Mouse (Mus musculus): ENCODE data around the gene Gm44790.
A peak's percentile ranks its signal among the peaks of the same experiment; 100 is the strongest.

Gene Gm44790

DNA sequence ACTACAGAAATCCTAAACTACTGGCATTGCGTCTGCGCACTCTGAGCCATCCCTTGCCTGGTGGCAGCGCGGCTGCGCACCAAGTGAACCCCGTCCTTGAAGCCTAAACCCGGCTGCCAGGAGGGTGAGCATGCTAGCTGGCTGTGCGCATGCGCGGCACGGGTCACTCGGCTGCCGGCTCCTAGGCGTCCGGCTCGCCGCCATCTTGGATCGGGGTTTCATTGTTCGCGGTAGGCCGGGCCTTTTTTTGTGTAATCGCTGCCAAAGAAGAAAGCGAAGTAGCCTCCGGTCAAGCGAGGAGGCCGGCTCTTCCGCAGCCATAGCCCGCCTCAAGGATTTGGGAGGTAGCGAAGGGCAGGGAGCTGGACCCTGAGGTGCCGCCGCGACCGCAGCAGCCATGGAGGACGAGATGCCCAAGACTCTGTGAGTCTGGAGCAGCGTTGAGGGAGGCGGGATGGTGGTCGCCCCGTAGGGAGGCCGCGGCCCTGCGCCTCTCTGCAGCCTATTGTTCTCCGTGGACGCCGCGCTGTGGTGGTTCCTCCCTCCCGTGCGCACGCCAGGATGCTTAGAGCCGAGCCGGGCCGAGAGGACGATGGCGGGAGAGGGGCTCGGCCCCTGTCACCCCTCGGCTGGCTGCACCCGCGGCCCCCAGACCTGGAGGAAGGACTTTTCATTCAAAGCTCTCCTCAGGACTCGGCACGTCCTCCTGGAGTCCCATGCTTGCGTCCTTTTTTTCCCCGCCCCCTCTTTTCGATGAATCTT, 22.2 kb upstream of the Gm44790 start, which contains the start of gene Tia1:
TSS of gene Tia1 (plus strand) at position 120 of the 762 bp plus-strand sequence.
- peak; percentile 98 for DNase-seq (ENCODE audit: low read depth, low spot score)

DNA sequence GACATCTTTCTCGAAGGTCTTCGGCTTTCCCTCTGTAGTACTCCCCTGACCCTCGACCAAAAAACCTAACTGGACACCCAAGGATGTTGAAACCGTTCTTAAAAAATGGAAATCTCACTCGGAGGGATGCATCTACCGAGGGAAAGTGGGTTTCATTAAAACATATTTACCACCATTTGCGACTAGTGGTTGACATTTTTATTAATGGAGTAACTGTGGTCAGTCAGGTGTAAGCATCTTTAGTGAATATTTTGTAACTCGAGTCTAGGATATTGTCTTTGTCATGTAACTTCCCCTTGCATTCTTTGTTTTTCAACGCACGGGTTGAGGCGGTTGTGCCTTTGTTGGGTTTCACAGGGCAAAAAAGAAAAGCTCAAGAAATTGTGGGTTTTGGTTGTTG, 21.5 kb upstream of the Gm44790 start:
- peak; percentile 23 for DNase-seq (ENCODE audit: low read depth, low spot score)

DNA sequence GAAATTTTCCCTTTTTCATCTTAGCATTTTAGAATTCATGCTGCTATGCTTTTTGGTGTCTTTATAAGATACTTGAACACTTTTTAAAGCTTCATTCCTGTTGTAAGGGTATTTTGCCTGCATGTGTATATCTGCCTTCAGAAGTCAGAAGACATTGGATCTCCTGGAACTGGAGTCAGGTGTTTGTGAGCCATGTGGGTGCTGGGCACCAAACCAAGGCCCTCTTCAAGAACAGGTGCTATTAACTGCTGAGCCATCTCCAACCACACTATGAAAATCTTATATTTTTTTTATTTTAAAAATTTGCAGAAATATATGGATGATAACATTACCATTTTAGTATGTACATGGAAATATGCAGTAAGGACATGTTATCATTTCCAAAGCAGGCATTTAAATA, 20.2 kb upstream of the Gm44790 start:
- DNase-seq (ENCODE audit: low read depth, low spot score) = no peak

DNA sequence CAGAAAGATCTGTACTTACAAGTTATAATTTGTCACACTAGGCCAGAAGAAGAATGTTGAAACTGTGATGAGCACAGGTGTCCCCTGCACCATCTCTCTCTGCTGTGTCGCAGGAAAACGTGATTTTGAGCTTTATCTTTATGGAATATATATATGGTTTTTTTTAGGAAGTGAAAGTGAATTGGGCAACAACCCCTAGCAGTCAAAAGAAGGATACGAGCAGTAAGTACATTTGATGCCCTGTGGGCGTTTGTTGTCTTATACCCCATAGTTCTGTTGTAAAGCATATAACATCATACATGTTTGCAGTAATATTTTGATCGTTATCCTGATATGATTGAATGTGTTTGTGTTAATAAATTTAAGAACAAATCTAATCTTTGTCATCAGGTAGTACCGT, 7.7 kb upstream of the Gm44790 start:
- DNase-seq (ENCODE audit: low read depth, low spot score) = no peak

DNA sequence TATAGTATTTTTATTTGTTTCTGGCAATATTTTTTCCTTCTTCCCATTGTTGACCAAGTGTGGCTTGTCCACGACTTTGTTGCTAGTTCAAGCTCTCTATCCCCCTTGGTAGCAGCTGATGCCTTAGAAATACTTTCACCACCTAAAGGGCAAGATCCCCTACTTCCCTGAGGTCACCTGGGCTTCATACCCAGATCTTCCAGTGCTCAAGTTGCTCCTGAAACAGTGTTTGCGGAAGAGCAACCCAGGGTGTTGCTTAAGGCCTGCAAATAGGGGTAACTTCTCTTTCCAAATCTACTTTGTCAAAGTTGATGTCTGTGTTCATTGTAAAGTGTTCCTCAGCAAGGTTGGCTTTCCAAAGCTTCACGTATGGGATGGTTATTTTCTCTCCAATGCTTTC, 7.2 kb upstream of the Gm44790 start:
- no peak for DNase-seq (ENCODE audit: low read depth, low spot score)

DNA sequence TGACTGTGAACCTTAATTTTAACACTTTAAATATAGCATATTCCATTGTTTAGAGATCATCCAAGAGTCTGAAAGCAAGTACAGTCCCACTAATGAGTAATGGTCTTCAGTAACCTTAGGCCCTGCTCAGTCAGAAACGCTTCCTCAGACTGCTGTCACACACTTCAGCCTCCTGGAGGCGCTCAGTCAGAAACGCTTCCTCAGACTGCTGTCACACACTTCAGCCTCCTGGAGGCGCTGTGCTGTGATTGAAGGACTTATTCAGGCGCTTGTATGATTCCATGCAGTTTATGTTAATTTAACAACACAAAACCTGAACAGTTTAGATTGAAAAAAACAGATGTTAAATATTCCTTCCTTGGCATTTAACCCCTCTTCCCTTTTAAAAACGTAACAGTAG, 6.0 kb upstream of the Gm44790 start:
- DNase-seq (ENCODE audit: low read depth, low spot score) = peak; percentile 35

DNA sequence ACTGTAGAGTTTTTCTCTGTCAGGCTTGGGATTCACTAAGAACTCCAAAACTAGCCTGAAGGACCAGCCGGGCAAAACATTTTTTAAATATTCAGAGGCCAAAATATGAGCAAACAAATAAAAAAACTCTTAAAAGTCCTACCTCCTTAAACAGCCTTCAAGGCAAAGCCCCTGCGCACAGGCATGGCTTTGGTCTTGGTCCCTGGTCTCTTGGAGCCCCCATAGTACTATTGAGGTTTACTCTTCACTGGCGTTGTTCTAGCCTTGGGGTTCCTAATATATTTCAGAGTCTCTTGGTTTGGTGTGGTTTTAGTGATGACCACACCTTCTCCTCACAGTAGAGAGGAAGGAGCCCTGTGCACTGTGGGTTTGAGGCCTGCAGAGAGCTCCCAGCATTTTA, 5.1 kb downstream of the Gm44790 start:
- no peak for DNase-seq (ENCODE audit: low read depth, low spot score)

DNA sequence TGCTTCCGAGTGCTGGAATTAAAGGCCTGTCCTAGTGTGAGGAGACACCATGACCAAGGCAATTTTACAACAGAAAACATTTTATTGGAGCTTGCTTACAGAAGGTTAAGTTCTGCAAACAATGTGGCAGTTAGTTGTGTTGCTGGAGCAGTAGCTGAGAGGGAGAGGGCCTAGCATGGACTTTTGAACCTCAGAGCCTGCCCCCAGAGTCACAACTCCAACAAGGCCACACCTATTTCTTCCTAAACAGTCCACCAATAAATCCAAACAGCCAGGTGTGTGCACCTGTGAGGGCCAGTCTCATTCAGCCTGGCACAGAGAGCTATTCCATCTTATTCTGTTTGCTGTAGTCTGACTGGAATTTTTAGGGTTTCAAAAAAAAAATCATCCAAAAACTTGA, 7.2 kb downstream of the Gm44790 start:
- no peak for DNase-seq (ENCODE audit: low read depth, low spot score)

DNA sequence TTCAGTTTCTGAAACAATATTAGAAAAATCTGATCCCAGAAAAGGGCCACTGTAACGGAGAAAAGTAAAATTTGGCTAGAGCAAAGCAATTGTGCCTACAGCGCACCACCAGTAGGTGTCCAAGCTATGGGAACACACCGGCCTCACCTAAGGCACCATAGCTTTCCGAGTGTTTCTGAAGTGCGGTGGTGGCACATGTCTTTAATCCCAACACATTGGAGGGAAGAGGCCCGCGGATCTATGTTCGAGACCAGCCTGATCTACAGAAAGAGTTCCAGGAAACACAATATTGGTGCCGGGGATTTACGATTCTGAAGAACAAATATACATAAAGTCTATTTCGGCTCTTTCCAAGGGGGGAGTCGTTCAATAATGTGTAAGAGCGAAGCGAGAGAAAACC, 11.3 kb downstream of the Gm44790 start:
- DNase-seq (ENCODE audit: low read depth, low spot score) = peak; percentile 74

DNA sequence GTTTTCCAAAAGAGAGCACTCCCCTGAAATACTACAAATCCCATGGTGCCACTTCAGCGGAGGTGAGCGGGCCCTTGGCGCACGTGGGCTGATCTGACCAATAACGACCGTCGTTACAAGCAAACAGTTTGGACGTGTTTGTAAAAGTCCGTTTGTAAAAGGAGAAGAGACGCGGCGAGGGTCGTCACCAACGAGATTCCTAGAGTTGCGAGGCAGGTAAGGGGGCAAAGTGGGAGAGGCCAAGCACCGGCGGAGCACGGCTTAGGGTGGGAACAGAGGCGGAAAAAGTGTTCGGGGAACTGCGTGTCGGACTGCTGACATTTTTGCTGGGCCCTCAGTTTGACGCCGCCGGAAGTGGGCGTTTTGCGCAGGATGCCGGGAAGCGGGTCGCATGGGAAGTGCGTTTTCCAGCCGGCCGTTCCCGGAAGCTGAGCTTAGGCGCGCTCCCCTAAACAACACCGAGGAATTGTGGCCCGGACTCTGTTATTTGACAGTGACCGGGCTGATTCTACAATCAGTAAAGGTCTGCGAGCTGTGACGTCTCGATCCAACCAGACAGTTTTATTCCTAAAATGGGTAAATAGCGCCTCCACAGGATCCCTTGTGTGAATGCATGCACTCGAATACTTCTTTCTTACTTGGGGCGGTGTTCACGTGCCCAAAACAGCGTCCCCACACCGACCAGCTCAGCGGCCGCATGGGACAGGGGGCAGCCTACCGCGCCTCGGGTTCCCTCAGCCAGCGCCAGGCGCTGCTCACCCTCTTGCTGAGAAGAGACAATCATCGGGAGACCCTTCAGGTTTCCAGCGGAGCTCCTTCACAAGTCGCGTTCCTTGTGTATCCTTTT, 12.0 kb downstream of the Gm44790 start, which contains the start of gene C87436:
TSS of gene C87436 (plus strand) at position 103 of the 847 bp plus-strand sequence.
- DNase-seq (ENCODE audit: low read depth, low spot score) = peak; percentile 93

DNA sequence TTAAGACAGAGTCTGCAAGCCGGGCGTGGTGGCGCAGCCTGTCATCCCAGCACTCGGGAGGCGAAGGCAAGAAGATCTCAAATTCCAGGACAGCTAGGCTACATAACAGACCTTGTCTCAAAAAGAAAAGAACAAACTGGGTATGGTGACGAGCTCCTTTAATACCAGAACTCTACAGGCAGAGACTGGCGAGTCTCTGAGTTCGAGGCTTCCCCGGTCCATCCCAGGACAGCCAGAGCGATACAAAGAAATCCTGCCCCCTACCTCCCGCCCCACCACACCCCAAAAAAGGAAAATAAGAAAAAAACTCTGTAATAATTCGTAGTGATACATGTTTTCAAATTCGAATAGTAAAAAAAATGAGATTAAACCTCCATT, 12.7 kb downstream of the Gm44790 start:
- no peak for DNase-seq (ENCODE audit: low read depth, low spot score)

DNA sequence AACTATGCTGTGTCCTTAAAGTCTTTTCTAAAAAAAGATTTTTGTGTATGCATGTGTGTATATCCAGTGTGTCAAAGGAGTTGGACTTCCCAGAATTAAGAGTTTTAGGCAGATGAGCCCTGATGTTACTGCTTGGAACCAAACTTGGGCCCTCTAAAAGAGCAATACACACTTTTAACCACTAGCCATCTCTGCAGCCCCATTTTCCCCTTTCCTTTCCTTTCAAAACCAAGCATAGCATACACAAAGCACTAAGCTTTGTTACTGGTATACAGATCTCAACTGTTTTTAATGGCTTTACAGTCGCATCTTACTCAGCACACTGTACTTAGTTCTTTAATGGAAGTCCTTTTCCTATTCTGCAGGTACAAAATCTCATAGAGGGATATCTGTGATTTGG, 13.1 kb downstream of the Gm44790 start:
- DNase-seq (ENCODE audit: low read depth, low spot score) = no peak

DNA sequence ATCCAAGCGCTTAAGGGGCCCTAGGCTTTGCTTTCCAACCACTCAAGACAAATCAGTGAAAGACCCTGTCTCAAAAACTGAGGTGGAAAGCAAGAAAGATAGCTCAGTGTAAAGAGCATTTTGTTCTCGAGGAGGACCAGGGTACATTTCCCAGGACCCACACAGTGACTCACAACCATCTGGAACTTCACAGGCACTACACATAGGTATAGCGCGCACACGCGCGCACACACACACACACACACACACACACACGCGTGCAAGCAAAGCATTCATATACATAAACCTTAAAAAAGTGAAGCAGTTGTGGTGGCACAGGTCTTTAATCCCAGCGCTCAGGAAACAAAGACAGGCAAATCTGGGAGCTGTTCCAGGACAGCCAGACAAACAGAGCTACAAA, 15.1 kb downstream of the Gm44790 start:
- DNase-seq (ENCODE audit: low read depth, low spot score) = no peak

DNA sequence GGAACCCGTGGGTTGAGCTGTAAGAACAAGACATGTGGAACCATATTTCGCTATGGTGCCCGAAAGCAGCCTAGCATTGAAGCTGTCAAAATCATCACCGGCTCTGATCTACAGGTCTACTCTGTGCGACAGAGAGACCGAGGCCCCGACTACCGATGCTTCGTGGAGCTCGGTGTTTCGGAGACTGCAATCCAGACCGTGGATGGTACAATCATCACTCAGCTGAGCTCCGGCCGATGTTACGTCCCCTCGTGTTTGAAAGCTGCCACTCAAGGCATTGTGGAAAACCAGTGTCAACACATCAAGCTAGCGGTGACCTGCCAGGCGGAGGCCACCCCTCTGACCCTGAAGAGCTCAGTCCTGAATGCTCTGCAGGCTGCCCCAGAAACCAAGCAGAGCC, 19.1 kb downstream of the Gm44790 start:
- DNase-seq (ENCODE audit: low read depth, low spot score) = no peak

DNA sequence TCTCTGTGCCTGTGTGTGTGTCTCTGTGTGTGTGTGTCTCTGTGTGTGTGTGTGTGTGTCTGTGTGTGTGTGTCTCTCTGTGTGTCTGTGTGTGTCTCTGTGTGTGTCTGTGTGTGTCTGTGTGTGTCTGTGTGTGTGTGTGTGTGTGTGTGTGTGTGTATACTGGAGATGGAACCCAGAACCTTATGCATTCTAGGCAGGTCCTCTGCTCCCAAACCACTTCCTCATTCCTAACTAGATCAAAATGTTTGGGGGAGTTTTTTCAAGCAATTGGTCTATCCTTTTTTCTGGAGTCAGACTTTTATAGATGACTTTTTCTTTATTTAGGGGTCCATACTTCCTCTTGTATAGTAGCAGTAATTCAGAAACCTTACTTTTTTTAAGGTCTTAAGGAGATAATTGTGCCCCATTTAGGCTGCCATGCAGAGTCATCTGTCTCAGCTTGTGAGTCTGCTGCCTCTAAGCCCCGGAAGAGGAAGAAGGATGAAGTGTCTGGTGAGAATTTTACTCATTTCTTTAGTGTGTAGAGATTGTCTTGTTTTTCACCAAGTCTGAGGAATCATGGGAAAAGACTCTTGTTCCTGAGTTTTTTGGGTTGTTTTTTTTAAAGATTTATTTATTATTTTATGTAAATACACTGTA, 20.6 kb downstream of the Gm44790 start:
- DNase-seq (ENCODE audit: low read depth, low spot score) = no peak

DNA sequence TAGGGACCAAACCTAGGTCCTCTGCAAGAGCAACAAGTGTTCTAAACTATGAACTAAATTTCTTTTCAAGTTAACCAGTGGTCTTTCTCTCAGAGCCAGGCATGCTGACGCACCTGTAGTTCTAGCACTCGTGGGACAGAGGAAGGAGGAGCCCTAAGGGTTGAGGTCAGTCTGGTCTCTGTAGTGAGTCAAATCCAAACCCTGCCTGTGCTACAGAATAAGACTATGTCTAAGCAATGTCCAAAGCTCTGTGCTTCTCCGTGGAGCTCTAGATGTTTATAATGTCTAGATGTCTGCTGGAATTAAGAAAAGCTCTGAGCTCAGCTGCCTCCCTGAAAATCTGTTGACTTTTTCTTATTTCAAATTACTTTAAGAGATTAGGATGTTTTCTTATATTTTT, 30.3 kb downstream of the Gm44790 start:
- no peak for DNase-seq (ENCODE audit: low read depth, low spot score)

DNA sequence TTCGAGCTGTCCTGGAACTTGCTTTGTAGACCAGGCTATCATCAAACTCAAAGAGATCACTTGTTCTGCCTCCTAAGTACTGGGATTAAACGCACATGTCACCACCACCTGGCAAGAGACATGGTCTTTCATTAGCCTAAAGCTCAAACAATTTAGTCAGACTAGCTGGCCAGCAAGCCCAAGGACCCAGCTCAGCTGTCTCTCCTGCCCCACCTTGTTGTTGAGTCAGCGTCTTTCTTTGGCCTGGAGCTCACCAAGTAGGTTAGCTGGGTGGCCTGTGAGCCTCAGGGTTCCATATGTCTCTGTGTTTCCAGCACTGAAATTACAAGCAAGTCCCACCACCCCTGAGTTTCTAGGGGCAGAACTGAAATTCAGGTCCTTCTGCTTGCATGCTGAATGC, 36.6 kb downstream of the Gm44790 start:
- DNase-seq (ENCODE audit: low read depth, low spot score) = no peak

DNA sequence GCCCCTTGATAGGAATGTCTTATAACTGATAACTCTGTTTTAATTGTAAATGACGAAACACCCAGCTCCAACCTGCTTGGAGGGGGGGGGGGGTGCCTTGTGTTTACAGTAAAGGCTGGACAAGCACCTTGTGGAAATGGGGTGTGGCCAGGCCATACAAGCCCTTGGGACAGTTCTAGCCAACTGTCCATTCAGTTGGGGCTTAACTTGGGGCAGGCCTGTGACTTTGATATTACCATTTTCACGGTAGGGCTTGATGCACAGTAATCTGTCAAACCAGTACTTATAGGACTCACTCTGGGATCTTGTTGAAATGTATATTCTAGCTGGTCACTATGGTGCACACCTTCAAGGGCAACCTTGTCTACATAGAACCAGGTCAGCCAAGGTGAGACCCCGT, 44.9 kb downstream of the Gm44790 start:
- no peak for DNase-seq (ENCODE audit: low read depth, low spot score)

DNA sequence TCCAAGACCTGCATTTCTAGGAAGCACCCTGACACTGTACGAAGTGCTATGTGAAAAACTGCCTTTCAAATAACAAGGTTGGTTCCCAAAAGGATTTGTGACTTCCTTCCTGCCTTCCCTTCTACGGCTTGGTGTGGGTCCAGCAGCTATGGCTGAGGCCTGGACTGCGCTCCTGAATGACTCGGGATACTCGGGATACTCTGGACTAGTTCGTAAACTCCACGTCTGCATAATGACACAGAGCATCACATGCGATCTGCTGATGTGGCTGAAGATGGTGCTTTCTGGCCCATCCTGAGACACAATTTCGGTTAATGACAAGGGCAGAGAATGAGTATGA, 45.3 kb downstream of the Gm44790 start:
- no peak for DNase-seq (ENCODE audit: low read depth, low spot score)

DNA sequence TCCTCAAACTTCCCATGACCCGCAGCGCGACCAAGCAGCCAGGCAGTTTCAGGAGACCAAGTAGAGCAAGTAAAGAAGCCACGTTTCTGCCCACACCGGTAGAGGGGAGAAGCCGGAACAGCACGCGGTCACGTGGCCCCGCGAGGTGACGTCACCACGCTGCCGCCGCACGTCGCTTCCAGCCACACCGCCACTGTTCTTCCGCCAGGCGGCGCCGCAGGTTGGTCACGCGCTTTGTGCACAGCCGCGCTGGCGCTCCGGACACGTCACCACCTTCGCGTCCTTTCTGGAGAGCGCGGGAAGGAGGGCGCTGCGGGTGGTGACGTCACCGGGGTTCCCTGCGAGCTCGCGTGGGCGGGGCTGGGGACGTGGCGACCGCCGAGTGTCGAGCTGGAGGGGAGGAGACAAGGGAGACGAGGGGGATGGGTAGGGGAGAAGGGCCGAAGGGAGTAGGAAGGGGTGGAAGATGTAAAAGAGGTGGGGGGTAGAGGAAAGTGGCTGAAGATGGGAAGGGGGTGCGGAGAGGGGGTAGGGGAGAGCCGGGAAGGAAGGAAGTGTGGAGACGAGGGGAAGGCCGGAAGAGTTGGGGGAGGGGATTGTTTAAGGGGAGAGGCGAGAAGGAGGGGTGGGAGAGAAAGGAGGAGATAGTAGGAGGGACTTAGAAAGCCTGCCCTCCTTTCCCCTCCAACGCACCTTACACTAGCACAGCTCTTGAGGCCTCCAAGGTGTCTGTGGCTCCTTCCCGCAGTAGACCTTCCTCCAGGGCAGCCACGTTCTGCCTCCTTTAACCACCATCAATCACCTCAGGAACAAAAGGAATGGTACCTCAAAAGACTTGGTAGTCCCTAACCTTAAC, 45.9 kb downstream of the Gm44790 start:
- DNase-seq (ENCODE audit: low read depth, low spot score) = peak; percentile 99

DNA sequence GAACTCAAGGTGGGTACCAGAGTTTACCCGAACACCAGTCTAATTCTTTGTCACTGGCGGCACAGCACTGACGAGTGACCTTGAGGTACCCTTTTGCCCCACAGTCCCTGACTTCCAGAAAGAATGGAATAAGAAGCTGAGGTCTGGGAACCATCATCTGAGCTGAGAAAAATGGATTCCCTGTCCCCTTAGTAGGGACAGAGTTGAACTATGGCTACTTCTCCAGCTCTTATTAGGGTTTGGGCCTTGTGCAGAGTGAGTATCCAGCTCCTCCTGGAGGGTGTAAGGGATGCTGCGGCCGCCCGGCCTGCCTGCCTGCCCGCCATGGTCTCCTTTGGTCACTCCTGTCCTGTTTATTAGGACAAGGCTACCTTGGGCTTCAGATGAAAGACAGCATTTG, 46.6 kb downstream of the Gm44790 start:
- no peak for DNase-seq (ENCODE audit: low read depth, low spot score)

DNA sequence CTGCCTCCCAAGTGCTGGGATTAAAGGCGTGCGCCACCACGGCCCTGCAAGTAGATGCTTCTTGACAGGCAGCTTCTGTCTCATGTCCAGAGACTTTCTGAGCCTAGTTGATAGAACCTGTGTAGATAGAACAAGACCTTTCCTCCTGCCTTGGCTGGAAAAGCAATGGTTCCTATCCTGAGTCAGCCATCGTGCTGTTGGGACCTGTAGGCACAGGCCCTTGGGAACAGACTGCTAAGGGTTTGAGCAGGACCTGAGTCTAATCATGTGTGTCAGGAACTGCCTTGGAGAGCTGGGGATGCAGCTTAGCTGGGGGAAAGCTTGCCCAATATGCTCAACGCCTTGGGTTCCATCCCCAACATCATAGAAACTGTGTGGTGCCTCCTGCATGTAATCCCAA, 47.6 kb downstream of the Gm44790 start:
- no peak for DNase-seq (ENCODE audit: low read depth, low spot score)

All from forelimb bud, embryonic 11.5 days (tissue).